Mouse (Mus musculus): ENCODE measurements at regions not wholly inside any gene's neighbourhood (a gene's known extent, or its start where the extent isn't known, plus 50 kb on each side); places are given as distances from the start of the nearest gene placed in this dataset.
A peak's percentile ranks its signal among the peaks of the same experiment; 100 is the strongest.

DNA sequence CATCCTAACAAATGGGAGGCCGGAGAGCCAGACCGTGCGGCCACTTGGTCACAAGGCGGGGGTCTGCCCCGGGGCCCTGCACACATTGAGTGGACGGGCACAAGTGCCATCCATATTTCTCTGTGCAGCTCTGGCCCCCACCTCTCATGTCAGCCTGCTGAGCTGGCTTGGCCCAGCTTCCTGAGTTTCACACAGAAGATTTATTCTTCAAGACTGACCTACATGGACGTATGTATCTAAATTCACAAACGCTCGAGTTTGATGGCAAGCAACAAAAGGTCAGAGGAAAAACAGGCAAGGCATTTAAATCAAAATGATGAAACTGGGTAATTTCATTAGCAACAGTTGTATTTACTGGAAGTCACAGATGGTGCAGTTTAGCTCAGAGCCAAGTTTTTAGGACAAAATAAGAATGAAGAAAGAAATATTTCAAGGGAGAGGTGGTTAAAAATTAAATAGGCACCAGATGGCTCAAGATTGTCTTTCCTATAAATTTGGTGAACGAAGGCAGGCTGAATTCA lies 276.1 kb downstream of the Vps13c start:
- no peak overlapping the region for H3K4me3 ChIP-seq (ENCODE audit: insufficient read depth, low read depth, low read length)
- no peaks in the 10 kb centered on the region for H3K27me3 ChIP-seq (replicated peaks; ENCODE audit: control insufficient read depth, insufficient read depth, low read length)
- H3K27ac ChIP-seq (ENCODE audit: insufficient read depth, low read depth, low read length): no peak overlapping the region
- H3K4me1 ChIP-seq (ENCODE audit: control insufficient read depth, insufficient read depth, low read length): no peaks in the 10 kb centered on the region; the same call in 1 of the 2 replicates
- TF ChIP-seq POLR2A (IDR thresholded peaks at IDR 0.05; ENCODE audit: low read depth, low read length): no peak
- TF ChIP-seq CTCF (conservative IDR thresholded peaks at IDR 0.05; ENCODE audit: insufficient read depth, insufficient read length, low read depth, low read length): no peak
- H3K36me3 ChIP-seq (ENCODE audit: control insufficient read depth, insufficient read depth, low read length): no peaks in the 10 kb centered on the region
- peak; percentile 56 for DNase-seq
- 57% methylated on average over 10 of the region's 10 CpGs for WGBS

DNA sequence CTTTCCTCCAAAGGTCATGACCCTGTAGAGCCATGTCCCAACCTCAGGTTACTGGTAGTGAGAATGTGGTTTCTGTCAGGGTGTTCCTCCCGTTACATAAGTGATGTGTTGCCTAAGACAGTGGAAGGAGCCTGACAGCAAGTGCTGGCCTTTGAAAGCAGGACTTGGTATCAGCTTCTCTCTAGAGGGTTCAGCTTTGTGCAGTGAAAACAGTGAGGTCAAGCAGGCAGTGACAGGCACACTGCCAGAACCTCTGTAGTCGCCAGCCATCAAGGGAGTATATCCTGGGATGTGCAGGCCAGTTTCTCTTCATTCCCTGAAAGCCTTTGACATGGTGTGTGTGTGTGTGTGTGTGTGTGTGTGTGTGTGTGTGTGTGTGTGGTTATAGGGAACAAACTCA lies 278.1 kb downstream of the Vps13c start:
- TF ChIP-seq POLR2A (IDR thresholded peaks at IDR 0.05; ENCODE audit: low read depth, low read length): no peak
- TF ChIP-seq CTCF (conservative IDR thresholded peaks at IDR 0.05; ENCODE audit: insufficient read depth, insufficient read length, low read depth, low read length): no peak
- no peak for DNase-seq
- WGBS: 72% methylated on average over 2 of the region's 2 CpGs
- Histone ChIP-seq H3K4me1 (ENCODE audit: control insufficient read depth, insufficient read depth, low read length) (no peaks in the 10 kb centered on the region; the same call in 1 of the 2 replicates), H3K36me3 (ENCODE audit: control insufficient read depth, insufficient read depth, low read length) (no peaks in the 10 kb centered on the region), H3K27me3 (replicated peaks; ENCODE audit: control insufficient read depth, insufficient read depth, low read length) (no peaks in the 10 kb centered on the region), H3K27ac (ENCODE audit: insufficient read depth, low read depth, low read length) (no peak overlapping the region), H3K4me3 (ENCODE audit: insufficient read depth, low read depth, low read length) (no peak overlapping the region)

DNA sequence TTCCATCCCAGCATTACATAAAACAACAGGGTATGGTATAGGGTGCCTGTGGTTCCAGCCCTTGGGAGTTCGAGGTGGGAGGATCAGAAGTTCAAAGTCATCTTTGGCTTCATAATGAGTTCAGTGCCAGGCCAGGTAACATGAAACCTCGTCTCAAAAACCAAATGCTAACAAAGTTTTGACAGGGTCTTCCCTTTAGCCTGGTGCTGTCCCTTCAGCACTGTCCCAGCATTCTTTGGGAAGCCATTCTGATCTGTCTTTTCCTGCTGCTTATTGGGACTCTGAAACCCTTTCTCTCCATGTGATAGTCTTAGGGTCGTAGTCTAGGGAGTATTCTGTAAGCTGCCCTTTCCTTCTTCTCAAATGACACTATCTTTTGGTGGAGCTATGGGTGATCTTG lies 282.1 kb downstream of the Vps13c start:
- no peaks in the 10 kb centered on the region for H3K4me1 ChIP-seq (ENCODE audit: control insufficient read depth, insufficient read depth, low read length)
- WGBS: 20% methylated on average over 3 of the region's 3 CpGs
- no peak overlapping the region for H3K27ac ChIP-seq (ENCODE audit: insufficient read depth, low read depth, low read length)

DNA sequence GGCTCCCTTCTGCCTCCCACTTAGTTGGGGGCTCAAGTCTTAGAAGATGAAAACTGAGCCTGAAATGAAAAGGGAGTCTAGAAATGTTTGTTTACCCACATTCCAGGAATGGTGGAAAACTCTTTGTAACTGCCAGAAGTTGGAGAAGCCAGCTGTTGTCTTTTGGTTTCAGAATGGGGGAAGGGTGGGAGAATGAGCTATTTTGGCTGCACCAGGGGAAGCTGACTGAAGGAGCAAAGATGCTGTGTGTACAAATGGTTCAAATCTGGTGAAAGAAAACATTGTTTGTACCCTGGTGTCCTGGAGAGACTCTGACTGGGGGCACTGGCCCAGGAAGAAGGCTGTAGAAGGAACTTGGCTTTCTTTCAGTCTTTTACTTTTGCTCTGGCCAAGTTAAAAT lies 291.1 kb downstream of the Vps13c start:
- peaks cover 6% of the 10 kb centered on the region; the same call in 1 of the 2 replicates for H3K4me1 ChIP-seq (ENCODE audit: control insufficient read depth, insufficient read depth, low read length)
- TF ChIP-seq CTCF (conservative IDR thresholded peaks at IDR 0.05; ENCODE audit: insufficient read depth, insufficient read length, low read depth, low read length): no peak
- TF ChIP-seq POLR2A (IDR thresholded peaks at IDR 0.05; ENCODE audit: low read depth, low read length): no peak
- peak overlapping the region; percentile 70; the same call in 1 of the 2 replicates for H3K27ac ChIP-seq (ENCODE audit: insufficient read depth, low read depth, low read length)
- peak; percentile 63 for DNase-seq
- H3K4me3 ChIP-seq (ENCODE audit: insufficient read depth, low read depth, low read length): no peak overlapping the region
- H3K27me3 ChIP-seq (replicated peaks; ENCODE audit: control insufficient read depth, insufficient read depth, low read length): no peaks in the 10 kb centered on the region; the same call in 1 of the 2 replicates
- no peaks in the 10 kb centered on the region for H3K36me3 ChIP-seq (ENCODE audit: control insufficient read depth, insufficient read depth, low read length)

More for the DNA sequence above, 282.1 kb downstream of the Vps13c start:
- Histone ChIP-seq H3K27me3 (replicated peaks; ENCODE audit: control insufficient read depth, insufficient read depth, low read length) (no peaks in the 10 kb centered on the region; the same call in 1 of the 2 replicates), H3K4me3 (ENCODE audit: insufficient read depth, low read depth, low read length) (no peak overlapping the region), H3K36me3 (ENCODE audit: control insufficient read depth, insufficient read depth, low read length) (no peaks in the 10 kb centered on the region)
- DNase-seq: no peak
- TF ChIP-seq CTCF (conservative IDR thresholded peaks at IDR 0.05; ENCODE audit: insufficient read depth, insufficient read length, low read depth, low read length) (no peak), POLR2A (IDR thresholded peaks at IDR 0.05; ENCODE audit: low read depth, low read length) (no peak)

DNA sequence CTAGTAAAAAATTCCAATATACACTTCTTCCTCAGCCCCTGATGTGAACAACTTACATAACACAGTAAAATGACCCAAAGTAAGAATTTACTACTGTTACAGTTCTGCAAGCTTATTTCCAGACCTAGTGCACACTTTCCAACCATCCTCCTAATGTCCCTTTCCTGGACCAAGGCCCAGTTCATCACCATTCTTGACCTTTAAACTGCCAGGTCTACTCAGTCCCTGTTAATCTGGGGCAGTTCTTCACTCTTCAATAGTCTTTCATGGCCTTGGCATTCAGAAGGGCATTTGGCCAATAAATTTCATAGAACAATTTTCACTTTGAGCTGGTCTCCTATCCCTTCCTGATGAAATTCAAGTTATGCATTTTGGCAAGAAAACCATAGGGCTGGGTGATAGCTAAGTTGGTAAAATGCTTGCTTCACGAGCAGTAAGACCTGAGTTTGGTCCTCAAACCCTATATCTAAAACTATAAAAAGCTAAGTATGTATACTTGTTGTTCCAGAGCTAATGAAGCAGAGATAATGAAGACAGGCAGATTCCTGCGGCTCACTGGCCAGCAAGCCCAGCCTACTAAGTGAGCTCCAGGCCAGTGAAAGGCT lies 295.4 kb downstream of the Vps13c start:
- DNase-seq: peak; percentile 70
- Histone ChIP-seq H3K4me3 (ENCODE audit: insufficient read depth, low read depth, low read length) (no peak overlapping the region), H3K4me1 (ENCODE audit: control insufficient read depth, insufficient read depth, low read length) (peaks cover 6% of the 10 kb centered on the region; the same call in 1 of the 2 replicates), H3K36me3 (ENCODE audit: control insufficient read depth, insufficient read depth, low read length) (no peaks in the 10 kb centered on the region), H3K27me3 (replicated peaks; ENCODE audit: control insufficient read depth, insufficient read depth, low read length) (no peaks in the 10 kb centered on the region), H3K27ac (ENCODE audit: insufficient read depth, low read depth, low read length) (no peak overlapping the region)
- no peak for TF ChIP-seq CTCF (conservative IDR thresholded peaks at IDR 0.05; ENCODE audit: insufficient read depth, insufficient read length, low read depth, low read length)
- WGBS: 40% methylated on average over 2 of the region's 2 CpGs

DNA sequence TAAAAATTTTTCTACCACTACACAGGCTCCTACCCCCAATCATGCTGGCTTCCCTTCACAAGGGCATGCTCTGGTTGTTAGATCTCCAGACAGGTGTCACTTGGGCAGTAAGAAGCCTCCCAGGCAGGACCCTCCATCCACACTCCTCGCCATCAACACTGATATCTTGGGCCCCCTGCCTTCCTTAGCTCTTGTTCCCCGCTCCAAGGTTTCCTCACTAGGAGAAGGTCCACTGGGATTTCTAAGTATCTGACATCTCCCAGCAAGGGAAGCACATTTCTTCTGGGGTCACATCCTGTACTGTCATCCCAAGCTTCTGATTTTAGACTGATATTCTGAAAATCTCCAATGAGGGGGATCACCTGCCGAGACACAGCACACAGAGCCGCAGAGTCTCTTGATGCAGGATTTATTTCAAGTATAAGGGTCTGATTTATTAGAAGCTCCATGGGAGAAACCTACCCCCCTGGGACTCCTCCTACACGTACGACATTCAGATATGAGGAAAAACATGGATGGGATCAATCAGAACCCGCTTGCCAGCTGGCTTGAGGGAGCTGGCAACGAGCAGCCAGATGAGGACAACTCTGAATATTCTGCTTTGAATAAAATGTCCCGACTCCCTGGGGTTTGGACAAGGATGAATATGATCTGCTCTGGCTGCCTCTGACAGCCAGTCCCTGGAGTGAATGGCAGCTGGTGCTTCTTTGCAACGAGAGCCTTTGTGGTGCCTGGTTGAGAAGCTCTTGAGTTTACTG lies 322.8 kb downstream of the Vps13c start:
- no peak for DNase-seq
- TF ChIP-seq POLR2A (IDR thresholded peaks at IDR 0.05; ENCODE audit: low read depth, low read length) (no peak), CTCF (conservative IDR thresholded peaks at IDR 0.05; ENCODE audit: insufficient read depth, insufficient read length, low read depth, low read length) (no peak)
- WGBS: 74% methylated on average over 10 of the region's 10 CpGs
- no peaks in the 10 kb centered on the region for H3K36me3 ChIP-seq (ENCODE audit: control insufficient read depth, insufficient read depth, low read length)
- H3K4me3 ChIP-seq (ENCODE audit: insufficient read depth, low read depth, low read length): no peak overlapping the region
- no peak overlapping the region for H3K27ac ChIP-seq (ENCODE audit: insufficient read depth, low read depth, low read length)
- H3K27me3 ChIP-seq (replicated peaks; ENCODE audit: control insufficient read depth, insufficient read depth, low read length): no peaks in the 10 kb centered on the region
- H3K4me1 ChIP-seq (ENCODE audit: control insufficient read depth, insufficient read depth, low read length): no peaks in the 10 kb centered on the region

DNA sequence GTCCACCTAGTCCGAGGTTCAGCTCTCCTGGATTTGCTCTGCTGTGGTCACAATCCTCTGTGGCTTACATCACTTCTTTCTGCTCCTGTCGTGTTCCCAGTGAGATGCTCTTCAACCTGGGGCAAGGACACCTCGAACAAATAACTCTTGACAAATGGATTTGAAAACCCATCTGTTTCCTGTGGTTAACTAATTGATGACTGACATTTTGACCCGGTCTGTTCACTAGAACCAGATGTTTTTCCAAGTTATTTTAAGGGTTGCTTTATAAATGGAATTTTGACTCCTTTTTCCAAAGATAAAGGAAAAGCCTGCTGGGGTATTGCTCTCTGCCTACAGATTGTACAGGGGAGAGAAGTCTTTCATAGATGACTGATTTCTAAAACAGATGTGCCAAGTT lies 326.4 kb downstream of the Vps13c start:
- TF ChIP-seq POLR2A (IDR thresholded peaks at IDR 0.05; ENCODE audit: low read depth, low read length) (no peak), CTCF (conservative IDR thresholded peaks at IDR 0.05; ENCODE audit: insufficient read depth, insufficient read length, low read depth, low read length) (no peak)
- 42% methylated on average over 4 of the region's 4 CpGs for WGBS
- no peaks in the 10 kb centered on the region for H3K4me1 ChIP-seq (ENCODE audit: control insufficient read depth, insufficient read depth, low read length)
- H3K4me3 ChIP-seq (ENCODE audit: insufficient read depth, low read depth, low read length): no peak overlapping the region
- no peak for DNase-seq
- H3K27ac ChIP-seq (ENCODE audit: insufficient read depth, low read depth, low read length): no peak overlapping the region
- no peaks in the 10 kb centered on the region for H3K27me3 ChIP-seq (replicated peaks; ENCODE audit: control insufficient read depth, insufficient read depth, low read length)
- H3K36me3 ChIP-seq (ENCODE audit: control insufficient read depth, insufficient read depth, low read length): no peaks in the 10 kb centered on the region
